Mouse (Mus musculus) splenic B cell, adult 2 months (primary cell): ENCODE data around the gene Hyou1.

Experiments
- DNase-seq: peaks from one replicate; pipeline ENCODE4 v3.0.0-alpha.2; 2011; ENCODE audit warnings: low read depth, low spot score
- H3K27me3 ChIP-seq: 2 replicates; pipeline ENCODE4 v1.6.1; 2012; ENCODE audit warnings: mild to moderate bottlenecking, low read length, moderate library complexity, mixed read lengths; ENCODE audit not compliant: control insufficient read depth, poor library complexity, insufficient read depth, severe bottlenecking
- H3K36me3 ChIP-seq: 2 replicates; pipeline ENCODE4 v1.6.1; 2012; ENCODE audit warnings: mild to moderate bottlenecking, low read length, moderate library complexity, mixed read lengths; ENCODE audit not compliant: control insufficient read depth, poor library complexity, insufficient read depth, severe bottlenecking

The Hyou1 gene

GRCm38 (mm10) chr9:44440961-44441360 lies 61.7 kb downstream of the Hyou1 start, which contains the start of gene Foxr1:
Gene Foxr1, minus strand, starts transcription at chr9:44441136.
- no peaks in the 10 kb centered on the region for H3K27me3 ChIP-seq
- H3K36me3 ChIP-seq = no peaks in the 10 kb centered on the region

More at GRCm38 (mm10) chr9:44440961-44441360, 61.7 kb downstream of the Hyou1 start, which contains the start of gene Foxr1:
- DNase-seq = no peak
